Mouse (Mus musculus) right cerebral cortex, postnatal 36 days (tissue): Measurements from ENCODE around the gene Cxcr1.
A peak's percentile ranks its signal among the peaks of the same experiment; 100 is the strongest.

ENCODE experiments used
- DNase-seq, 2 experiments: peaks; one replicate each; pipeline ENCODE4 v3.0.0; 2022; ENCODE audit warnings: low spot score in 2 of 2, mixed read lengths in 1 of 2

Gene Cxcr1

GRCm38 (mm10) chr1:74194445-74194844, at the start of gene Cxcr1:
Gene Cxcr1 (minus strand): TSS chr1:74194631.
- no peak for DNase-seq

- DNase-seq: no peak
Observed at GRCm38 (mm10) chr1:74240832-74241231, 46.4 kb upstream of the Cxcr1 start.

- peak; percentile 86 to 92 for DNase-seq
Observed at GRCm38 (mm10) chr1:74240311-74240710, 45.9 kb upstream of the Cxcr1 start.

GRCm38 (mm10) chr1:74239618-74240017, 45.2 kb upstream of the Cxcr1 start:
- DNase-seq: peak; percentile 50 to 66

GRCm38 (mm10) chr1:74239162-74239561, 44.7 kb upstream of the Cxcr1 start:
- no peak for DNase-seq

GRCm38 (mm10) chr1:74238136-74238535, 43.7 kb upstream of the Cxcr1 start:
- DNase-seq: no peak

- DNase-seq: no peak
Observed at GRCm38 (mm10) chr1:74237671-74238070, 43.2 kb upstream of the Cxcr1 start.

- DNase-seq: peak in 1 of 2 experiments; percentile 8
Observed at GRCm38 (mm10) chr1:74236590-74237317, 42.3 kb upstream of the Cxcr1 start.

GRCm38 (mm10) chr1:74235938-74236589, 41.6 kb upstream of the Cxcr1 start, which contains the start of gene Arpc2:
Gene Arpc2 (plus strand): TSS chr1:74236084.
- DNase-seq: peak; percentile 93 to 95

GRCm38 (mm10) chr1:74230992-74231391, 36.6 kb upstream of the Cxcr1 start:
- DNase-seq: no peak

GRCm38 (mm10) chr1:74229942-74230341, 35.5 kb upstream of the Cxcr1 start:
- no peak for DNase-seq

GRCm38 (mm10) chr1:74227317-74227716, 32.9 kb upstream of the Cxcr1 start:
- peak in 1 of 2 experiments; percentile 42 for DNase-seq

- no peak for DNase-seq
Observed at GRCm38 (mm10) chr1:74219922-74220321, 25.5 kb upstream of the Cxcr1 start.

GRCm38 (mm10) chr1:74208941-74209340, 14.5 kb upstream of the Cxcr1 start:
- DNase-seq: no peak

GRCm38 (mm10) chr1:74207906-74208305, 13.5 kb upstream of the Cxcr1 start:
- DNase-seq: no peak

GRCm38 (mm10) chr1:74206642-74207041, 12.2 kb upstream of the Cxcr1 start:
- DNase-seq: no peak

- no peak for DNase-seq
Observed at GRCm38 (mm10) chr1:74205881-74206280, 11.4 kb upstream of the Cxcr1 start.

- no peak for DNase-seq
Observed at GRCm38 (mm10) chr1:74203457-74203856, 9.0 kb upstream of the Cxcr1 start.

- DNase-seq: no peak
Observed at GRCm38 (mm10) chr1:74201048-74201844, 6.8 kb upstream of the Cxcr1 start.

- no peak for DNase-seq
Observed at GRCm38 (mm10) chr1:74199046-74199445, 4.6 kb upstream of the Cxcr1 start.

GRCm38 (mm10) chr1:74197726-74198470, 3.5 kb upstream of the Cxcr1 start:
- DNase-seq: peak; percentile 51 to 68
